Mouse (Mus musculus): Measurements from ENCODE around the gene Smoc2. TPM values are rescaled to one million over a fixed set of nuclear protein-coding genes. Genes with fewer than 3 reads are reported as not detected.

Smoc2 gene
- polyA plus RNA-seq, 1 experiment, result 1.1 TPM

GRCm38 (mm10) chr17:14257799-14258520, 21.3 kb upstream of the Smoc2 start:
- 94% methylated on average over 7 of the region's 7 CpGs for WGBS
- no peak overlapping the region for H3K27ac ChIP-seq (ENCODE audit: insufficient read depth, low read length)
- H3K4me1 ChIP-seq (ENCODE audit: control insufficient read depth, insufficient read depth, low read length), result peaks cover 10% of the 10 kb centered on the region
- H3K27me3 ChIP-seq (ENCODE audit: control insufficient read depth, insufficient read depth, low read length), result no peaks in the 10 kb centered on the region
- DNase-seq, result no peak
- TF ChIP-seq POLR2A (IDR thresholded peaks at IDR 0.05; ENCODE audit: borderline replicate concordance, insufficient read depth, low read length), result no peak
- no peak for TF ChIP-seq CTCF (IDR thresholded peaks at IDR 0.05; ENCODE audit: borderline replicate concordance, insufficient read depth, low read depth, low read length)
- no peak overlapping the region for H3K4me3 ChIP-seq (replicated peaks; ENCODE audit: insufficient read depth, low read depth, low read length)

DNA sequence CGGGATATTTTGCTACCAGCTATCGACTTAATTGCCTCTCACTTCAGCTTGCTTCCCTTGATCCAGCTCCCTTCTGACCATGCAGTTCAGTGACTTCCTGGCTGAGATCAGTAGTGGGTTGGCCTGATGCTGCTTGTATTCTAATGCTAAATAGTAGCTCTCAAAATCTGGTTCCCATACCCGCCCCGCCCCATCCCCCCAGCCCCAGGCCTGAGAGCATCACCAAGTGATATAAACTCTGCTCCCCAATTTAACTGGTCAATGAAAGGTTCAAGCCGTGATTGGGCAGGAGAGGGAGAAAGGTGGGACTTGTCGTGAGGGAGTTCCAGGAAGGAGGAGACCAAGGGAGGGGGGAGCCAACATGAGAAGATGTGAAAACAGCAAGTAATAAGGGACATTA, 20.4 kb upstream of the Smoc2 start:
- DNase-seq, result no peak
- Histone ChIP-seq H3K4me3 (replicated peaks; ENCODE audit: insufficient read depth, low read depth, low read length) (no peak overlapping the region), H3K4me1 (ENCODE audit: control insufficient read depth, insufficient read depth, low read length) (peaks cover 10% of the 10 kb centered on the region), H3K27me3 (ENCODE audit: control insufficient read depth, insufficient read depth, low read length) (no peaks in the 10 kb centered on the region), H3K27ac (ENCODE audit: insufficient read depth, low read length) (no peak overlapping the region)
- 81% methylated on average over 6 of the region's 6 CpGs for WGBS
- TF ChIP-seq CTCF (IDR thresholded peaks at IDR 0.05; ENCODE audit: borderline replicate concordance, insufficient read depth, low read depth, low read length) (no peak), POLR2A (IDR thresholded peaks at IDR 0.05; ENCODE audit: borderline replicate concordance, insufficient read depth, low read length) (no peak)

DNA sequence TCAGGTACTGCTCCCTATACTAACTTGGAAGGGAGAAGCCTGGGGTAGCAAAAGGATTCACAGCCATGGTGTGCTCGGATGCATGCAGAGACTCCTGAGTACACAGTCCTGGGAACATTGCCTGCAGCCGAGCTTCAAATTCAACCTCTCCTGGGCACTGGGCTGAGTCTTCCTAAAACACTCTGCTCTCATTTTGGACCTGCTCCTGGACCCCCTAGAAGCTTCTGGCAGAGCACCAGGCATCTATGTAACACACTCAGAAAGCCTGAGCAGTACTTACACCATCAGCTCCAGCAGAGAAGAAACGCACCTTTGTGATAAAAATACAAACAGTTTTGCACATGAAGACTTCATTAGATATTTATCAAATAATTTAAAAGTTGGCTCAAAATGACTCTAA, 18.3 kb upstream of the Smoc2 start:
- Histone ChIP-seq H3K27me3 (ENCODE audit: control insufficient read depth, insufficient read depth, low read length) (no peaks in the 10 kb centered on the region), H3K27ac (ENCODE audit: insufficient read depth, low read length) (no peak overlapping the region), H3K4me1 (ENCODE audit: control insufficient read depth, insufficient read depth, low read length) (peaks cover 10% of the 10 kb centered on the region), H3K4me3 (replicated peaks; ENCODE audit: insufficient read depth, low read depth, low read length) (no peak overlapping the region)
- WGBS, result 13% methylated on average over 3 of the region's 3 CpGs
- DNase-seq, result peak; percentile 60 to 66
- TF ChIP-seq CTCF (IDR thresholded peaks at IDR 0.05; ENCODE audit: borderline replicate concordance, insufficient read depth, low read depth, low read length), result no peak
- TF ChIP-seq POLR2A (IDR thresholded peaks at IDR 0.05; ENCODE audit: borderline replicate concordance, insufficient read depth, low read length), result no peak

- no peaks in the 10 kb centered on the region for H3K27me3 ChIP-seq (ENCODE audit: control insufficient read depth, insufficient read depth, low read length)
- H3K27ac ChIP-seq (ENCODE audit: insufficient read depth, low read length), result no peak overlapping the region
- no peak for TF ChIP-seq POLR2A (IDR thresholded peaks at IDR 0.05; ENCODE audit: borderline replicate concordance, insufficient read depth, low read length)
- TF ChIP-seq CTCF (IDR thresholded peaks at IDR 0.05; ENCODE audit: borderline replicate concordance, insufficient read depth, low read depth, low read length), result no peak
- WGBS, result 96% methylated on average over 10 of the region's 10 CpGs
- no peak for DNase-seq
- H3K4me1 ChIP-seq (ENCODE audit: control insufficient read depth, insufficient read depth, low read length), result peaks cover 10% of the 10 kb centered on the region
- H3K4me3 ChIP-seq (replicated peaks; ENCODE audit: insufficient read depth, low read depth, low read length), result no peak overlapping the region
Measured at GRCm38 (mm10) chr17:14262217-14262616, 17.1 kb upstream of the Smoc2 start.

- Histone ChIP-seq H3K27ac (ENCODE audit: insufficient read depth, low read length) (no peak overlapping the region), H3K27me3 (ENCODE audit: control insufficient read depth, insufficient read depth, low read length) (no peaks in the 10 kb centered on the region), H3K4me3 (replicated peaks; ENCODE audit: insufficient read depth, low read depth, low read length) (no peak overlapping the region), H3K4me1 (ENCODE audit: control insufficient read depth, insufficient read depth, low read length) (no peaks in the 10 kb centered on the region)
- TF ChIP-seq POLR2A (IDR thresholded peaks at IDR 0.05; ENCODE audit: borderline replicate concordance, insufficient read depth, low read length) (no peak), CTCF (IDR thresholded peaks at IDR 0.05; ENCODE audit: borderline replicate concordance, insufficient read depth, low read depth, low read length) (no peak)
- WGBS, result 59% methylated on average over 4 of the region's 4 CpGs
- DNase-seq, result no peak
Measured at GRCm38 (mm10) chr17:14268001-14268400, 11.3 kb upstream of the Smoc2 start.

GRCm38 (mm10) chr17:14273386-14273785, 5.9 kb upstream of the Smoc2 start:
- no peak for DNase-seq
- 81% methylated on average over 6 of the region's 6 CpGs for WGBS
- no peak for TF ChIP-seq POLR2A (IDR thresholded peaks at IDR 0.05; ENCODE audit: borderline replicate concordance, insufficient read depth, low read length)
- no peak for TF ChIP-seq CTCF (IDR thresholded peaks at IDR 0.05; ENCODE audit: borderline replicate concordance, insufficient read depth, low read depth, low read length)
- Histone ChIP-seq H3K27me3 (ENCODE audit: control insufficient read depth, insufficient read depth, low read length) (no peaks in the 10 kb centered on the region), H3K4me3 (replicated peaks; ENCODE audit: insufficient read depth, low read depth, low read length) (no peak overlapping the region), H3K4me1 (ENCODE audit: control insufficient read depth, insufficient read depth, low read length) (no peaks in the 10 kb centered on the region), H3K27ac (ENCODE audit: insufficient read depth, low read length) (no peak overlapping the region)

DNA sequence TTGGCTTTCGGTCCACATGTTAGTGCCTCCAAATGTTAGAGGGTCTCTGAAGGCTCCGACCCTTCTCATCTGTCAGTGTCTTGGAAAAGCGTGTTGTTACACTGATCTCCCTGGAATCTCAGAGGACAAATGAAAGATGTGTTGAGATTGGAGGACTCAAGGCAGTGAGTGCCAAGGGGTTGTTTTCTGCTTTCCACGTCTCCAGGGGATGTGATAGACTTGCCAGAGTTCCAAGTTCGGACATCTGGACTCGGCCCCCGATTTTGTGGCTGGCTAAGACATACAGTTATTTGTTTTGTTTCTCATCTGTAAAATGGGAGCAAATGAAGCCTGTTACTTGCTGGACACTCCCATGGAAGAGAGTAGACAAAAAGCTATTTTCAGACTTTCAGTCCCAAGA, 2.0 kb upstream of the Smoc2 start:
- 55% methylated on average over 7 of the region's 7 CpGs for WGBS
- TF ChIP-seq POLR2A (IDR thresholded peaks at IDR 0.05; ENCODE audit: borderline replicate concordance, insufficient read depth, low read length), result no peak
- no peak for TF ChIP-seq CTCF (IDR thresholded peaks at IDR 0.05; ENCODE audit: borderline replicate concordance, insufficient read depth, low read depth, low read length)
- Histone ChIP-seq H3K27ac (ENCODE audit: insufficient read depth, low read length) (no peak overlapping the region), H3K27me3 (ENCODE audit: control insufficient read depth, insufficient read depth, low read length) (peaks cover 1% of the 10 kb centered on the region; the same call in 1 of the 2 replicates), H3K4me1 (ENCODE audit: control insufficient read depth, insufficient read depth, low read length) (0 out of 2 replicates have a peak, but pooled peaks cover 4% of the 10 kb centered on the region), H3K4me3 (replicated peaks; ENCODE audit: insufficient read depth, low read depth, low read length) (no peak overlapping the region)
- no peak for DNase-seq

- Histone ChIP-seq H3K4me1 (ENCODE audit: control insufficient read depth, insufficient read depth, low read length) (0 out of 2 replicates have a peak, but pooled peaks cover 4% of the 10 kb centered on the region), H3K27ac (ENCODE audit: insufficient read depth, low read length) (no peak overlapping the region), H3K27me3 (ENCODE audit: control insufficient read depth, insufficient read depth, low read length) (peaks cover 1% of the 10 kb centered on the region; the same call in 1 of the 2 replicates), H3K4me3 (replicated peaks; ENCODE audit: insufficient read depth, low read depth, low read length) (no peak overlapping the region)
- TF ChIP-seq CTCF (IDR thresholded peaks at IDR 0.05; ENCODE audit: borderline replicate concordance, insufficient read depth, low read depth, low read length) (no peak), POLR2A (IDR thresholded peaks at IDR 0.05; ENCODE audit: borderline replicate concordance, insufficient read depth, low read length) (no peak)
- no peak for DNase-seq
- 2% methylated on average over 10 of the region's 10 CpGs for WGBS
Measured at GRCm38 (mm10) chr17:14279966-14280300, 627 bp downstream of the Smoc2 start.
